Mouse (Mus musculus): Measurements from ENCODE around the gene Gadd45a. TPM values are rescaled to one million over a fixed set of nuclear protein-coding genes. Genes with fewer than 3 reads are reported as not detected.

Gene Gadd45a
- 55.6 and 76.6 TPM in 2 replicates for polyA plus RNA-seq (2012; ENCODE audit: low replicate concordance)

GRCm38 (mm10) chr6:67036837-67037628 lies at the start of gene Gadd45a:
Gene Gadd45a, minus strand, starts transcription at chr6:67037457.

Other genes with a start within 250 kb of the Gadd45a start
- 0.12 TPM in 1 of 2 replicates, not detected in the other for gene Vmn1r39, start 226.8 kb downstream of the Gadd45a start, polyA plus RNA-seq (2012; ENCODE audit: low replicate concordance)
- gene Gng12, start 141.1 kb downstream of the Gadd45a start, polyA plus RNA-seq (2012; ENCODE audit: low replicate concordance), result 7.7 and 7.9 TPM in 2 replicates
- 668 and 767 TPM in 2 replicates for gene Serbp1, start 200.7 kb upstream of the Gadd45a start, polyA plus RNA-seq (2012; ENCODE audit: low replicate concordance)